Mouse (Mus musculus) embryonic facial prominence, embryonic 13.5 days (tissue): Measurements from ENCODE around the gene Clic1. TPM values are rescaled to one million over a fixed set of nuclear protein-coding genes. Genes with fewer than 3 reads are reported as not detected.
A peak's percentile ranks its signal among the peaks of the same experiment; 100 is the strongest.

Experiments used
- ATAC-seq: fragments of 200-750 bp; cut with Nextera tagmentation; 2 replicates; pipeline ENCODE4 v1.8.0; 2017; ENCODE audit warnings: low read depth; ENCODE audit not compliant: insufficient number of reproducible peaks, insufficient read depth, low FRiP score, low TSS enrichment
- H3K27ac ChIP-seq: fragments of 300-500 bp; sonication (generic); 2 replicates; pipeline ENCODE4 v1.5.1; 2015; ENCODE audit warnings: moderate library complexity, mild to moderate bottlenecking, inconsistent platforms
- H3K27me3 ChIP-seq: fragments of 300-500 bp; sonication (generic); 2 replicates; pipeline ENCODE4 v1.6.1; 2015; ENCODE audit warnings: mild to moderate bottlenecking, inconsistent platforms
- H3K36me3 ChIP-seq: fragments of 300-500 bp; sonication (generic); 2 replicates; pipeline ENCODE4 v1.6.1; 2015; ENCODE audit warnings: mild to moderate bottlenecking, inconsistent platforms
- H3K4me1 ChIP-seq: fragments of 300-500 bp; sonication (generic); 2 replicates; pipeline ENCODE4 v1.6.1; 2015; ENCODE audit warnings: inconsistent platforms
- H3K4me2 ChIP-seq: fragments of 300-500 bp; sonication (generic); 2 replicates; pipeline ENCODE4 v1.6.1; 2015; ENCODE audit warnings: moderate library complexity, mild to moderate bottlenecking, inconsistent platforms
- H3K4me3 ChIP-seq: fragments of 300-500 bp; sonication (generic); 2 replicates; pipeline ENCODE4 v1.5.1; 2015; ENCODE audit warnings: mild to moderate bottlenecking, inconsistent platforms
- H3K9ac ChIP-seq: fragments of 300-500 bp; sonication (generic); 2 replicates; pipeline ENCODE4 v1.6.1; 2015; ENCODE audit warnings: mild to moderate bottlenecking, inconsistent platforms
- H3K9me3 ChIP-seq: fragments of 300-500 bp; sonication (generic); 2 replicates; pipeline ENCODE4 v1.6.1; 2016; ENCODE audit warnings: inconsistent platforms
- WGBS: fragments of 180-500 bp; shearing (Covaris S2); methylation state at CpG from one replicate; pipeline ENCODE4 v1.1.7; 2015; ENCODE audit warnings: mixed read lengths; 5-methylcytosine and 5-hydroxymethylcytosine counted together
- polyA plus RNA-seq: library from polyadenylated mRNA; unstranded; fragments of >200 nt; fragmentation: Nextera tagmentation; extraction: Ambion mirVana; gene quantifications from 2 replicates; pipeline ENCODE4 v1.2.1, GENCODE M21; 2015

Clic1 gene
- polyA plus RNA-seq, 1 experiment from 2014 or later: 243 TPM

GRCm38 (mm10) chr17:35071454-35071853 is 21.7 kb downstream of the Clic1 start:
- peaks cover 24% of the 10 kb centered on the region for H3K27me3 ChIP-seq
- H3K4me3 ChIP-seq: no peak overlapping the region
- WGBS: 83% methylated on average over 9 of the region's 9 CpGs
- no peaks in the 10 kb centered on the region for H3K9me3 ChIP-seq
- H3K9ac ChIP-seq: no peak overlapping the region
- no peak for ATAC-seq
- H3K4me2 ChIP-seq: no peak overlapping the region
- H3K4me1 ChIP-seq: peaks cover 13% of the 10 kb centered on the region
- no peak overlapping the region for H3K27ac ChIP-seq
- no peaks in the 10 kb centered on the region for H3K36me3 ChIP-seq

GRCm38 (mm10) chr17:35074097-35074496 is 24.3 kb downstream of the Clic1 start:
- Histone ChIP-seq H3K27me3 (peaks cover 13% of the 10 kb centered on the region), H3K36me3 (no peaks in the 10 kb centered on the region), H3K9me3 (no peaks in the 10 kb centered on the region), H3K9ac (no peak overlapping the region), H3K4me2 (no peak overlapping the region), H3K27ac (no peak overlapping the region), H3K4me1 (peaks cover 32% of the 10 kb centered on the region), H3K4me3 (no peak overlapping the region)
- no peak for ATAC-seq
- WGBS: 41% methylated on average over 17 of the region's 17 CpGs

DNA sequence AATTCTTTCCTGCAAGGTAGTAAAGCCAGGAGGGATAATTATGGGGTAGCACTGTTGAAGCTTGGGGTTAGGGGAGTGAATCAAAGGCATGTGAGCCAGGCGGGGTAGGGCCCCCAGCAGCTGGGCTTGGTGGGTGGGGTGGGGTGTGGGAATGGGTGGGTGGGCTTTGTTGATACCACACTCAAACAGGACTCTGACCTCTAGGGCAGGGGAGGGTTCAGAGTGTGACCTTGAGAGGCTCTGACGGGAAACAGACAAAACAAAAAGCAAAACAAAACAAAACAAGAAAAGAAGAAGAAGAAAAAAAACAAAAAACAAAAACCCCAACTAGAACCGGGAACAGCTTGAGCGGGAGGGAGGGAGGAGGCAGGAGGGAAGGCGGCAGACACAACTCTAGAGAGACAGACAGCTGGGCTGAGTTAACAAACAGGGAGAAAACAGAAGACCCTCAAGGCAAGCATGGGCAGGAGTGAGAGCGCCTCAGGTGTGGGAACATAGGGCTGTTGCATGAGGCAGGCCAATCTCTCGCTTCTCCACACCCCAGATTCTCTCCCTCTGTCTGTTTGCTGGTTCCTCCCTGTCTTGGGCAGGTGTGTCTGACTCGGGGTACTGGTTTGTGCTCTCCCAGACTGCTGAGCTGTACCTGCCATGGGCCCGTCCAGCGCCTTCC is 26.9 kb downstream of the Clic1 start, which contains the start of gene Ly6g6e:
Gene Ly6g6e, plus strand, starts transcription at position 396 of the 670 bp plus-strand sequence.
- ATAC-seq: no peak
- peak within 1 kb of the TSS; percentile 20; the same call in 1 of the 2 replicates for H3K4me3 ChIP-seq
- peaks cover 32% of the 10 kb centered on the region for H3K4me1 ChIP-seq
- H3K27ac ChIP-seq: peak within 1 kb of the TSS; percentile 55; the same call in 1 of the 2 replicates
- no peaks in the 10 kb centered on the region for H3K36me3 ChIP-seq
- H3K9ac ChIP-seq: no peak within 1 kb of the TSS; the same call in 1 of the 2 replicates
- 5% methylated on average over 10 of the region's 10 CpGs for WGBS
- no peaks in the 10 kb centered on the region for H3K9me3 ChIP-seq
- H3K27me3 ChIP-seq: peaks cover 16% of the 10 kb centered on the region
- peak within 1 kb of the TSS; percentile 45 for H3K4me2 ChIP-seq

DNA sequence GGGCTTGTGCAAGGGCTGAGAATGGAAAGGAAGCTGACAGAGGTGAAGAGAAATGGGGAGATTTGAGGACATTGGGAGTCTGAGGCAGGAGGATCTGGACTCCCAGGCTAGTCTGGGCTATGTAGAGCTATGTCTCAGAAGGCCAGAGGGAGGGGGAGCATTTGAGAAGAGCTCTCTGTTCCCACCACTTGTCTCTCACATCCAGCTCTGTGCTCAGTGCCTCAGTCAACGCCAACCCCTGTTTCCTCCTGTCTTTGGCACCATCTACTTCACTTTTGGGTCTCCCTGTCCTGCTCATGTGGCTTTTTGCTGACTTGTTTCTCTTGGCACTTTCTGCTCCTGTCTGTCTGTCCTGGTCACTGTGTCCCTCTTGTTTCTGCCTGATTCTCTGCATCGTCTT is 27.5 kb downstream of the Clic1 start:
- peaks cover 32% of the 10 kb centered on the region for H3K4me1 ChIP-seq
- no peaks in the 10 kb centered on the region for H3K36me3 ChIP-seq
- ATAC-seq: no peak
- H3K27me3 ChIP-seq: peaks cover 16% of the 10 kb centered on the region
- 0 out of 2 replicates have a peak overlapping the region, but pooled peaks have one; percentile 20 for H3K4me3 ChIP-seq
- H3K4me2 ChIP-seq: peak overlapping the region; percentile 45
- H3K27ac ChIP-seq: peak overlapping the region; percentile 55; the same call in 1 of the 2 replicates
- no peak overlapping the region for H3K9ac ChIP-seq
- no peaks in the 10 kb centered on the region for H3K9me3 ChIP-seq
- 33% methylated on average over 2 of the region's 2 CpGs for WGBS

DNA sequence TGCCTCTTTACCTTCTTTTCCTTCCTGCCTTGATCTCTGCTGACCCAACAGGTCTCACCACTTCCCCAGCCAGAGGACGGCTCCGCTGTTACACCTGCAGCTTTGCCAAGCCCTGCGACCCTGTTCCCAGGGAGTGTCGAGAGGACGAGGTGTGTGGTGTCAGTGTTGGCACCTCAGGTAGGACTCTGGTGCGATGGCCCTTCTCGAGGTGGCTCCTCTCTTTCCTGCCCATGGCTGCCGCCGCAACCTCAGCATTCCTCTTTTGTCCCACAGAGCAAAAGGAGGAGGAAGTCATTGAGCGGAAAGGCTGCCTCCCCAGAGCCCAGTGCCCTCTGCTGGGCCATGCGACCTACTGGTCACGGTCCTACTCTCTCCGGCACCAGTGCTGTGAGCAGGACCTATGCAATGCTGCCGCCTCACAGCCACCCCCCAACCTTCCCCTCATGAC is 28.0 kb downstream of the Clic1 start, which contains the start of gene Ly6g6d:
Gene Ly6g6d, minus strand, starts transcription at position 280 of the 448 bp plus-strand sequence.
- WGBS: 10% methylated on average over 14 of the region's 14 CpGs
- H3K4me1 ChIP-seq: peaks cover 32% of the 10 kb centered on the region
- no peaks in the 10 kb centered on the region for H3K36me3 ChIP-seq
- H3K9me3 ChIP-seq: no peaks in the 10 kb centered on the region
- peak within 1 kb of the TSS; percentile 55; the same call in 1 of the 2 replicates for H3K27ac ChIP-seq
- H3K27me3 ChIP-seq: peaks cover 16% of the 10 kb centered on the region
- peak within 1 kb of the TSS; percentile 45 for H3K4me2 ChIP-seq
- peak within 1 kb of the TSS; percentile 20; the same call in 1 of the 2 replicates for H3K4me3 ChIP-seq
- ATAC-seq: no peak
- H3K9ac ChIP-seq: no peak within 1 kb of the TSS; the same call in 1 of the 2 replicates

GRCm38 (mm10) chr17:35079778-35080177 is 30.0 kb downstream of the Clic1 start:
- Histone ChIP-seq H3K27me3 (peaks cover 16% of the 10 kb centered on the region), H3K4me2 (no peak overlapping the region), H3K4me1 (peaks cover 26% of the 10 kb centered on the region), H3K9me3 (no peaks in the 10 kb centered on the region), H3K27ac (no peak overlapping the region), H3K36me3 (no peaks in the 10 kb centered on the region), H3K9ac (no peak overlapping the region), H3K4me3 (no peak overlapping the region)
- ATAC-seq: no peak
- 70% methylated on average over 9 of the region's 9 CpGs for WGBS

DNA sequence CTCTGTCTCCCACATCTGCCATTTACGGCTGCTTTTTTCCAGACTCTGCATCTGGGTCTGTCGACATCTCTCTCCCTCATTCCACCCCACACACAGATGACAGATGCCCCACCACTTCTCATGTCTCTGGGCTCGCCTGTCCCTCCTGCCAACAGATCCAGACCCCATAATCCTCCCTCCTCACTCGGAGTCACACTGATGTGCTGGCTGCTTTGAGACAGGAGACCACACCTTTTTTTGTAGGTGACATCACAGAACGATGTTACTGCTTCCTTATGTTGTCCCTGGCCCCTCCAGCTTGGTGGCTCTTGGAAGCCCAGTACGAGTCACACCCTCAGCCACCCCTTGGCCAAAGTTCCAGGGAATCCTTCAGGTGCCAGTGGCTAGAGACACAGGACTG is 30.5 kb downstream of the Clic1 start:
- Histone ChIP-seq H3K4me3 (no peak overlapping the region), H3K9me3 (no peaks in the 10 kb centered on the region), H3K27me3 (peaks cover 16% of the 10 kb centered on the region), H3K27ac (no peak overlapping the region), H3K36me3 (no peaks in the 10 kb centered on the region), H3K4me1 (peaks cover 26% of the 10 kb centered on the region), H3K9ac (no peak overlapping the region), H3K4me2 (no peak overlapping the region)
- WGBS: 46% methylated on average over 6 of the region's 6 CpGs
- no peak for ATAC-seq

DNA sequence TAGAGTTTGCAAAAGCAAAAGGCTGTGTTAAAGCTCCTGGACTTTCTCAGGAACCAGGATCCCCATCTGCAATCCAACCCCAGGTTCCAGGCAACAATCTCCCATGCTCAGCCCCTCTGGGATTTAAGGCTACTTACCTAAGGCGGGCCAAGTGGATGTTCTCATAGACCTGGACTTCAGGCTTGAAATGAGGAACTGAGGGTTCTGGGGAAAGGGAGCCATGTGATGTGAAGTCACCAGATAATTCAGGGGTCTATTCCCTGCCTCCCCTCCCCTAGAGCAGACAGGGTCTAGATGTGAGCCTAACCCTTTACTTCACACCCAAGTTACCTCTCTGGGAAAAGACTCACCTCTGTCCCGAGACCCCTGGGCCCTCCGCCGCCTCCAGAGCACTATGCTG is 30.9 kb downstream of the Clic1 start:
- H3K4me2 ChIP-seq: no peak overlapping the region
- ATAC-seq: no peak
- WGBS: 65% methylated on average over 4 of the region's 4 CpGs
- H3K27ac ChIP-seq: no peak overlapping the region
- peaks cover 16% of the 10 kb centered on the region for H3K27me3 ChIP-seq
- H3K4me1 ChIP-seq: peaks cover 26% of the 10 kb centered on the region
- no peaks in the 10 kb centered on the region for H3K36me3 ChIP-seq
- H3K9ac ChIP-seq: no peak overlapping the region
- H3K9me3 ChIP-seq: no peaks in the 10 kb centered on the region
- no peak overlapping the region for H3K4me3 ChIP-seq

GRCm38 (mm10) chr17:35082841-35083576 is 33.2 kb downstream of the Clic1 start:
- Histone ChIP-seq H3K36me3 (no peaks in the 10 kb centered on the region), H3K4me2 (no peak overlapping the region), H3K27ac (no peak overlapping the region), H3K27me3 (peaks cover 11% of the 10 kb centered on the region), H3K4me1 (peaks cover 4% of the 10 kb centered on the region), H3K9me3 (no peaks in the 10 kb centered on the region), H3K4me3 (no peak overlapping the region), H3K9ac (0 out of 2 replicates have a peak overlapping the region, but pooled peaks have one; percentile 11)
- WGBS: 81% methylated on average over 16 of the region's 16 CpGs
- ATAC-seq: no peak

DNA sequence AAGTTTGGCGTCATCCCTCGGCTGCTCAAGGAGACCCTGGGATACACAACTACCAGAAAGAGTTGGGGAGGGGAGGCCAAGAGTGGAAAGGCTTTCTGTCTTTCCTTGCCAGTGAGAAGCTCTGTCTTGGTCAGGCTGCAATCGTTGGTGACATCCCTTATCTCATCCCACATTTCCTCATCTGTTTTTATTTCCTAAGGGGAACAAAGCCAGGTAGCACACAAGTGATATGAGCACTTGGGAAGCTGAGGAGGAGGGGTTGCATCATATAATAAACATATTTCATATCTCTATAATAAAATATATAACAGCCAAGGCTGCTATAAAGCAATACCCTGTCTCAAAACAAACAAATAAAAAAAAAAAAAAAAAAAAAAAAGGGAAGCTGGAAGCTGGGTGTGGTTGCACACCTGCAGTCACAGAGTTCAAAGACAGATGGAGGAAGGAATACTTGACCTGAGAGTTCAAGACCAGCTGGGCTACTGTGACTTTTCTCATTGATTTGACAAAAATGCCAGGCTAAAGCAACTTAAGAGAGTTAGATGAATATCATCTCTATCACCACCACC is 34.2 kb downstream of the Clic1 start:
- H3K36me3 ChIP-seq: no peaks in the 10 kb centered on the region
- peaks cover 4% of the 10 kb centered on the region; the same call in 1 of the 2 replicates for H3K27me3 ChIP-seq
- H3K4me2 ChIP-seq: no peak overlapping the region
- H3K4me1 ChIP-seq: no peaks in the 10 kb centered on the region
- WGBS: 84% methylated on average over 3 of the region's 3 CpGs
- no peak overlapping the region for H3K27ac ChIP-seq
- ATAC-seq: no peak
- no peak overlapping the region for H3K4me3 ChIP-seq
- no peak overlapping the region for H3K9ac ChIP-seq
- H3K9me3 ChIP-seq: no peaks in the 10 kb centered on the region

DNA sequence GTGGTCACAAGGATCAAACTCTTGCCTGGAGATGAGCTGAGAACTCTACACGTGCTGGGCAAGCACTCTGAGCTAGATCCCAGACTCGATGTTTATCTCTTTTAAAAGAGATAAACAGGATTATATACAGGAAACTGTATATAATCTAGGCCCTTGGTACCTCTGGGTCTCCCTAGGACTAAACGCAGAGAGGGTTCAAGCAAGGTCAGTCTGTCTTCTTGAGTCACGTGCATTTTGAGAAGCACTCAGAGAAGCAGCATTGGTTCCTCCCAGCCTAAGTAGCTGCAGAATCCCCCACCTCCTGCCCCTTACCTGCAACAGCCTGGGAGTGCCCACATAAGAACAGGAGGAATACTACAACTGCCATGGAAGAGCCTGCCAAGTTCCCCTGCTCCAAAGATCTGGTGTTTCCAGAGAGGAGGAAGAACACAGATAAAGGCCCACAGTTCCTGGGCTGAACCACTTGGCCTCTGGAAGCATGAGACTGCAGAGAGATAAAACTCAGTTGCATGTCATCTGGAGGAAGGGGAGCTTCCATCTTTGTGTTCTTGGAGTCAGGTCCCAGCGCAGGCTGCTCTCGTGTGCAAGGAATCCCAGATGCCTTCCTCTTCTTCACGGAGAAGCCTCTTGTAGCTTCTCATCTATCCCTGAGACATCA is 35.6 kb downstream of the Clic1 start, which contains the start of gene Ly6g6f:
Gene Ly6g6f, minus strand, starts transcription at position 403 of the 658 bp plus-strand sequence.
- Histone ChIP-seq H3K27ac (no peak within 1 kb of the TSS), H3K4me2 (no peak within 1 kb of the TSS), H3K4me1 (peaks cover 6% of the 10 kb centered on the region), H3K36me3 (no peaks in the 10 kb centered on the region), H3K4me3 (no peak within 1 kb of the TSS), H3K9me3 (no peaks in the 10 kb centered on the region), H3K27me3 (no peaks in the 10 kb centered on the region), H3K9ac (no peak within 1 kb of the TSS)
- WGBS: 83% methylated on average over 7 of the region's 7 CpGs
- no peak for ATAC-seq
